Mouse (Mus musculus) testis, adult 2 months (tissue): ENCODE results near the gene Zfp605. TPM values are rescaled to one million over a fixed set of nuclear protein-coding genes. Genes with fewer than 3 reads are reported as not detected.
"Not testable (repeated sequence)": the region's sequence is repeated elsewhere in the genome, so short reads cannot be mapped to it uniquely, and the experiment has no call there.

ENCODE experiments used
- H3K27ac ChIP-seq: fragments of 200-500 bp; 2 replicates; pipeline ENCODE4 v1.5.1; 2012; ENCODE audit warnings: low read depth, low read length; ENCODE audit not compliant: control insufficient read depth, insufficient read depth
- H3K27me3 ChIP-seq: fragments of 200-500 bp; 2 replicates; pipeline ENCODE4 v1.6.1; 2012; ENCODE audit warnings: mild to moderate bottlenecking, low read length, moderate library complexity; ENCODE audit not compliant: control insufficient read depth, insufficient read depth
- H3K36me3 ChIP-seq: fragments of 200-500 bp; 2 replicates; pipeline ENCODE4 v1.6.1; 2012; ENCODE audit warnings: mild to moderate bottlenecking, low read length; ENCODE audit not compliant: control insufficient read depth, insufficient read depth
- H3K4me1 ChIP-seq: fragments of 200-500 bp; 2 replicates; pipeline ENCODE4 v1.6.1; 2012; ENCODE audit warnings: low read length; ENCODE audit not compliant: control insufficient read depth, insufficient read depth
- H3K4me3 ChIP-seq: fragments of 200-500 bp; 2 replicates; pipeline ENCODE4 v1.5.1; 2012; ENCODE audit warnings: low read depth, mild to moderate bottlenecking, low read length, moderate library complexity, mixed read lengths; ENCODE audit not compliant: control insufficient read depth
- CTCF ChIP-seq: fragments of 200-500 bp; IDR thresholded peaks from 2 replicates; pipeline ENCODE4 v1.5.1; 2012; ENCODE audit warnings: low read depth, mild to moderate bottlenecking, inconsistent platforms, low read length, moderate library complexity; ENCODE audit not compliant: control insufficient read depth, insufficient read depth, insufficient replicate concordance
- POLR2A ChIP-seq: fragments of 200-500 bp; IDR thresholded peaks from 2 replicates; pipeline ENCODE4 v1.6.1; 2012; ENCODE audit warnings: low read depth, mild to moderate bottlenecking, inconsistent platforms, low read length, moderate library complexity; ENCODE audit not compliant: control insufficient read depth
- polyA plus RNA-seq: library from polyadenylated mRNA; depleted of rRNA; stranded (reverse); fragments of >200 nt; gene quantifications from 2 replicates; pipeline ENCODE4 v1.2.3, GENCODE M21; 2012

Gene Zfp605
- polyA plus RNA-seq, 1 experiment = 0.25 TPM

DNA sequence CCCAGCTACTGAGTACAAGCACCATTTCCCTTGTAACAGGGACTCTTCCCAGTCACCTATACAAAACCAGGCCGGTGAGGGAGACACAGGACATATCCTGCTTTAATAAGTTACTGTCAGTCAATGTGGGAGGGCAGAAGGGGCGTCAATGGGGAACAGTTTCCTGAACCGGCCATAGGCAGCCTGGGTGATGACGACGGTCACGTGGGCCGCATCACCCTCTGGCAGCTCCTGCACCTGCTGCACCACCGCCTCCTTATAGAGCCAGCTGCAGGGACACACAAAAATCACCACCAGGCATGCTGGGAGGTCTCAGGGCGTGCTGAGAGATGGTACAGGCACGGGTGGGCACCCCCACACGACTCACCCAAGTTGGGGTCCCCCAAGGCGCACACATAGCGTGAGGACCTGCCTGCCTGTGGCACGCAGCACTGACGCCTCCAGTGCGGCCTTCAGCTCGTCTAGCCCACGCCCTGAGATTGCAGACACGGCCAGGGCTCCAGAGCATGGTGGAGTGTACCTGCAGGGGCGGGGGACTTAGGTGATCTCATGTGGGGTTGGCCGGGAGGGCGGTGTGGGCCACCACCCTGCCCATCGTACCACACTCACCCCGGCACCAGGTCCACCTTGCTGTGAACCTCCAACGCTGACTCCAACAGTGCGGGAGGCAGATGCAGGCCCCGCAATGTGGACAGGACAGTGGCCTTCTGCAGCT lies 5.8 kb upstream of the Zfp605 start:
- no peaks in the 10 kb centered on the region for H3K27me3 ChIP-seq
- TF ChIP-seq CTCF (no peak), POLR2A (no peak)
- H3K4me1 ChIP-seq = peaks cover 25% of the 10 kb centered on the region
- no peaks in the 10 kb centered on the region for H3K36me3 ChIP-seq
- no peak overlapping the region for H3K27ac ChIP-seq
- no peak overlapping the region for H3K4me3 ChIP-seq

DNA sequence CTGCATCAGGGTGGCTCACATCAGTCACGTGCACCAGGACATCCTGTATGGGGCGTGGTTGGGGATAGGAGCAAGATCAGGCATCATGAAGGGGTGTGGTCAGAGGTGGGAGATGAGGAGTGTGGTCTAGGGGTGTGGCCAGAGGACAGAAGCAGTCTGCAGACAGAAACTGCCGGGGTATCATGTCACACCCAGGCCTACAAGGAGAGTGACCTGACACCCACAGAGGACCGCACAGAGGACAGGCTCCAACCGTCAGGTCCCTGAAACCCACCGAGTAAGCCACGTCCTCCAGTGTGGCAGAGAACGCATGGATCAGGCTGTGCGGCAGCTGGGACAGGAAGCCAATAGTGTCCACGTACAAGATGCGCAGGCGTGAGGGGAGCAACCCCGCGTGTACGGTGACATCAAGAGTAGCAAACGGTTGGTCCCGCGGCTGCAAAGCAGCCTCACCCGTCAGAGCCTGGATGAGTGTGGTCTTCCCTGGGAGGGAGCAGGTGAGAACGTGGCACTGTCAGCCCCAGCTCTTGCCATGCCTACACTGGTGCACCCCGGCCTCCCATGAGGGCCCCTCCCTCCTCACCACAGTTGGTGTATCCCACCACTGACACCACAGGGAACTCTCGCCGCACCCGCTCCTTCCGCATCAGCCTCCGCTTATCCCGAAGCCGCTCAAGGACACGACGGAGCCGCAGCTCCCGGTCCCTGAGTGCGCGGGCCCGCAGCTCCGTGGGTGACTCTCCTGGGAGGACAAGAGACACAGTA lies 5.1 kb upstream of the Zfp605 start:
- Histone ChIP-seq H3K27ac (no peak overlapping the region), H3K36me3 (no peaks in the 10 kb centered on the region), H3K4me1 (peaks cover 25% of the 10 kb centered on the region), H3K4me3 (no peak overlapping the region), H3K27me3 (no peaks in the 10 kb centered on the region)
- TF ChIP-seq CTCF (no peak), POLR2A (no peak)

DNA sequence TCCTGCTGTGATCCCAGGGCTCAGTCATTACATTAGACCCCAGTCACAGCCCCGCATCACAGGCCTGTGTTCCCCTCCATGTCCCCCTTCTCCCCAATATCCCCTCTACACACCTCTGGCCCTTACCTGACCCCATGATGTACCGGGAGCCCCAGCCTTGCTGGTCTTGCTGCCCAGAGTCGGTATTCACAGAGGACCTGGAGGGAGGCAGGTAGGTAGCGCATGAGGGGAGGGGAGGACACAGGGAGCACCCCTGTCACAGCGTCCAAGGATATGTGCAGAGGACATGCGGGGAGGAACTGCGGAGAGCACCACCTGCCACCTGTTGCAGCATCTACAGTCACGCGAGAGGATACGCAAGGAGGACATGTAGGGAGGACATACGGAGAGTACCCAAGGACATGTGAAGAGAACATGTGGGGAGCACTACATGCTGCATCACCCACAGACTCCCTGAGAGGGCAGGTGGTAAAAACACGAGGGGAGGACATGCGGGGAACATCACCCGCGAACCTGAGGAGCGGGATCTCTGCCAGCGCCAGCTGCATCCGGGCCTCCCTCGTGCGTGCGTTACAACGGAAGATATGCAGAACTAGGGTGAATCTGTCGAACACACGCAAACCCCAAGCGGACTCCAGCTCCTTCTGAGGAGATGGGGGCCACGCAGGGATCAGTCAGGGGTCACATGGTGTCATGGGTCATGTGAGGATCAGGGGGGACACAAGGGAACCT lies 3.6 kb upstream of the Zfp605 start:
- Histone ChIP-seq H3K27ac (no peak overlapping the region), H3K4me1 (peaks cover 18% of the 10 kb centered on the region), H3K27me3 (no peaks in the 10 kb centered on the region), H3K4me3 (no peak overlapping the region), H3K36me3 (no peaks in the 10 kb centered on the region)
- TF ChIP-seq POLR2A (0 out of 2 replicates have a peak, but pooled peaks have one; percentile 3), CTCF (no peak)

DNA sequence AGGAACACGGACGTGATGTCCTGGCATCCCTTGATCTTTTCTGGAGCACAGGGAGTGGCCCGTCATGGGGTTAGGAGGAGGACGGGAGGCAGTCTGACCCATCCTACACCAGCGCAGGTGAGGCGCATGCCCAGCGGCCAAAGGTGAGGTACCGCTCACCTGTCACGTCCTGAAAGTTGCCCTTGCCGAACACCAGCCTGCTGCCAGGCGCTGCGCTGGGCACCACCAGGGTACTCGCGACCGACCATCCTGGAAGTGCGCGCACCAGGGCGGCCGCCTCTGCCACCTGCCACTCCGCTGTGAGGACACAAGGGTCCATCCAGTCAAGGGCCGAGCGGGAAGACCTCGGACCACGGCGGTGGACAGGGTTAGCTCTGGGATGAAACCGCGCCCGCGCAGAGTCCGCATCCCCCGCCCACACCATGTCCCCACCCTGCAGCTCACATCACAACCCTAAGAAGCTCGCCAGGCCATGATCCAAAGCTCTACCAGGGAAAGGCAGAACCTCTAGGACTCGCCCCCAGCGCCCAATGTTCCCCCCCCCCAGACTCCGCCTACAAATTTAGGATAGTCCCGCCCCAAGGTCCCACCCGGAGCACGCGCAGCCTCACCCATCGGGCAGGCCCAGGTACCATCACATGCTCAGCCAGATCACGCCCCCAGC lies 2.9 kb upstream of the Zfp605 start:
- no peak for TF ChIP-seq CTCF
- no peak for TF ChIP-seq POLR2A
- H3K36me3 ChIP-seq = no peaks in the 10 kb centered on the region

GRCm38 (mm10) chr5:110107581-110108304 lies 2.1 kb upstream of the Zfp605 start, which contains the start of gene Gtpbp6:
Gene Gtpbp6 (minus strand): TSS chr5:110108197.
- peaks cover 11% of the 10 kb centered on the region for H3K4me1 ChIP-seq
- H3K27ac ChIP-seq = peak within 1 kb of the TSS; percentile 86
- no peaks in the 10 kb centered on the region for H3K36me3 ChIP-seq
- H3K4me3 ChIP-seq = peak within 1 kb of the TSS; percentile 94
- TF ChIP-seq CTCF (no peak), POLR2A (peak; percentile 52)
- no peaks in the 10 kb centered on the region for H3K27me3 ChIP-seq

More for the DNA sequence above, 2.9 kb upstream of the Zfp605 start:
- H3K4me1 ChIP-seq = peaks cover 16% of the 10 kb centered on the region
- no peaks in the 10 kb centered on the region for H3K27me3 ChIP-seq
- H3K27ac ChIP-seq = peak overlapping the region; percentile 86
- H3K4me3 ChIP-seq = peak overlapping the region; percentile 94

DNA sequence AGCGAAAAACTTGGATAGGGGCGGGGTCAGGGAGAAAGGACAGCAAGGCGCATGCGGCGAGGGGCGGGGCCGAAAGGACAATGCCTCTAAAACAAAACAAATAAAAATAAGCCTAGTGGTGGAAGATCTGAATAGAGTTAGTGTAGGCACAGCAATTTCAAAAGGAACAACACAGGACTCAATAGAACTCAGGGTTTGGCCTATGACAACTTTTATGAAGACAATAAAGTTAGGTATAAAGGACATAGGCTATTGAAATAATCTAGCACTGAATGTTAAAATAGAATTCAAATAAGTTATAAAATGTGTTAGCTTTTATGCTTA lies 1.6 kb upstream of the Zfp605 start:
- no peak for TF ChIP-seq POLR2A
- Histone ChIP-seq H3K4me3 (peak overlapping the region; percentile 94), H3K27me3 (no peaks in the 10 kb centered on the region), H3K36me3 (no peaks in the 10 kb centered on the region), H3K4me1 (peaks cover 9% of the 10 kb centered on the region), H3K27ac (no peak overlapping the region)

- H3K36me3 ChIP-seq, H3K27me3 ChIP-seq, H3K27ac ChIP-seq, H3K4me1 ChIP-seq, H3K4me3 ChIP-seq: not testable (repeated sequence)
These were observed 12.5 kb downstream of the Zfp605 start for GRCm38 (mm10) chr5:110122380-110122779.
